In the genomic region with DNA sequence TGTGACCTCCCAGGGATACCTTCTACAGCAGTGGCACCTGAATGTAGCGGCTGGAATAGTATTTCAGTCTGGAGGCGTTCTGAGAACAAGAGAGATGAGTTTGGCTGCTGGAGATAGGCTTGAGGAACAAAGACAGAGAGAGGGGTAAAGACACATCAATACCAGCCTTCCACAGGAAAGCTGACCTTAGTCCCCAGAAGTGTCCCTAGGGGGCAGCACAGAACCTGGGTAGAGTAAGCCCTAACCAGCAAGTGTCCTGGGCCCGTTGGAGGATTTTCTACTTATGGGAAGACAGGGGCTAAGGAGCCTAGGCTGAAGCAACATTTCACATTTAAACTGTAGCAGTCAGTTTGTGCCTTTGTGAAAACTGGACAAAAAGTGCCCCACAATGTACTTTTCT, we compare ENCODE assay signal across 10 mouse cellular contexts. TPM values are rescaled to one million over a fixed set of nuclear protein-coding genes. Genes with fewer than 3 reads are reported as not detected.
DNase-seq lines count a peak whose midpoint lies in the region; ATAC-seq and TF ChIP-seq lines count a peak whose summit lies in the region.
"Had no signal": no experiment of that assay in that cellular context is flagged by ENCODE, and none has a peak within 500 bp of the region (broad histone marks: within the 10 kb centered on the region; RNA-seq: fewer than 3 reads in every experiment).

No protein-coding gene starts in this region.

- intact Hi-C loops in heart, adult 2 months (cut with DNase I), result no loop called here

- no peak for DNase-seq in heart, adult 2 months
- no peak for DNase-seq in heart, adult 18-20 months
- peak in 1 of 2 experiments; percentile 21 for DNase-seq in spleen, adult 2 months (ENCODE audit: low read depth in 1 of 2, low spot score in 2 of 2)
- no peak for DNase-seq in spleen, adult 12 weeks (ENCODE audit: low spot score)
- DNase-seq in liver, embryonic 14.5 days (ENCODE audit: low read depth in 3 of 3, low spot score in 3 of 3), result no peak
- peak; percentile 16 to 21 for DNase-seq in thymus, postnatal 36 days
- DNase-seq in gastrocnemius, adult 18-20 months (ENCODE audit: low spot score), result no peak
- DNase-seq in layer of hippocampus, postnatal 36 days, result no peak

- no peak for ATAC-seq in liver, embryonic 14.5 days (ENCODE audit: insufficient read depth)

- TF ChIP-seq CTCF in heart, adult 2 months (IDR thresholded peaks at IDR 0.05), result peak; percentile 34
- TF ChIP-seq CTCF in spleen, adult 2 months (IDR thresholded peaks at IDR 0.05; ENCODE audit: extremely low read depth, insufficient read depth, insufficient read length, insufficient replicate concordance), result peak; percentile 30; the same call in 1 of the 2 replicates
- peak; percentile 54 for TF ChIP-seq CTCF in liver, embryonic 14.5 days (IDR thresholded peaks at IDR 0.05; ENCODE audit: low read depth)

- no peak for TF ChIP-seq POLR2A in heart, adult 2 months (IDR thresholded peaks at IDR 0.05; ENCODE audit: insufficient read depth, low read depth, low read length)
- no peak for TF ChIP-seq POLR2A in spleen, adult 2 months (IDR thresholded peaks at IDR 0.05; ENCODE audit: low read depth, low read length)

- H3K36me3 ChIP-seq in heart, adult 2 months (ENCODE audit: control insufficient read depth, insufficient read depth, low read length), result no peaks in the 10 kb centered on the region
- no peaks in the 10 kb centered on the region for H3K36me3 ChIP-seq in spleen, adult 2 months (ENCODE audit: control insufficient read depth, insufficient read depth, low read length)
- no peaks in the 10 kb centered on the region for H3K36me3 ChIP-seq in liver, embryonic 14.5 days (replicated peaks; ENCODE audit: control insufficient read depth, insufficient read depth, low read depth)
- H3K36me3 ChIP-seq: forebrain, embryonic 10.5 days; neural tube, embryonic 13.5 days had no signal

- no peaks in the 10 kb centered on the region for H3K4me1 ChIP-seq in heart, adult 2 months (ENCODE audit: control insufficient read depth, insufficient read depth, low read length)
- no peaks in the 10 kb centered on the region for H3K4me1 ChIP-seq in spleen, adult 2 months (ENCODE audit: control insufficient read depth, insufficient read depth, insufficient read length)
- H3K4me1 ChIP-seq in liver, embryonic 14.5 days (replicated peaks; ENCODE audit: control insufficient read depth in 2 of 2, insufficient read depth in 2 of 2, low read length in 1 of 2), result no peaks in the 10 kb centered on the region
- H3K4me1 ChIP-seq: forebrain, embryonic 10.5 days; neural tube, embryonic 13.5 days had no signal

- H3K79me2 ChIP-seq in heart, adult 2 months (replicated peaks; ENCODE audit: control insufficient read depth, insufficient read depth, low read length), result no peaks in the 10 kb centered on the region

- H3K27me3 ChIP-seq in heart, adult 2 months (ENCODE audit: control insufficient read depth, insufficient read depth, low read length), result no peaks in the 10 kb centered on the region
- H3K27me3 ChIP-seq in spleen, adult 2 months (ENCODE audit: control insufficient read depth, insufficient read depth, low read length), result no peaks in the 10 kb centered on the region
- no peaks in the 10 kb centered on the region for H3K27me3 ChIP-seq in liver, embryonic 14.5 days (ENCODE audit: control insufficient read depth, insufficient read depth, low read length)
- H3K27me3 ChIP-seq: neural tube, embryonic 13.5 days had no signal

- H3K9ac ChIP-seq in heart, adult 2 months (ENCODE audit: low read depth, low read length), result no peak overlapping the region
- no peak overlapping the region for H3K9ac ChIP-seq in liver, embryonic 14.5 days (replicated peaks)
- H3K9ac ChIP-seq: neural tube, embryonic 13.5 days had no signal

- 75% methylated on average over 3 of the region's 3 CpGs for WGBS in heart, adult 2 months
- WGBS in spleen, adult 2 months, result 72% methylated on average over 3 of the region's 3 CpGs
- WGBS in liver, embryonic 14.5 days (ENCODE audit: insufficient replicate concordance), result 66% methylated on average over 3 of the region's 3 CpGs

- no peaks in the 10 kb centered on the region for H3K9me3 ChIP-seq in liver, embryonic 14.5 days (ENCODE audit: control insufficient read depth, low read length)
- H3K9me3 ChIP-seq: forebrain, embryonic 10.5 days; neural tube, embryonic 13.5 days had no signal

- no peak overlapping the region for H3K27ac ChIP-seq in heart, adult 2 months
- H3K27ac ChIP-seq in spleen, adult 2 months (ENCODE audit: insufficient read depth, low read length), result no peak overlapping the region
- no peak overlapping the region for H3K27ac ChIP-seq in liver, embryonic 14.5 days
- H3K27ac ChIP-seq: forebrain, embryonic 10.5 days; neural tube, embryonic 13.5 days had no signal

- H3K4me2 ChIP-seq in liver, embryonic 14.5 days (ENCODE audit: low read depth), result no peak overlapping the region
- H3K4me2 ChIP-seq: neural tube, embryonic 13.5 days had no signal

- TF ChIP-seq EP300 in heart, adult 2 months (IDR thresholded peaks at IDR 0.05; ENCODE audit: insufficient read depth, low read depth, low read length), result no peak
- TF ChIP-seq EP300 in liver, embryonic 14.5 days (IDR thresholded peaks at IDR 0.05; ENCODE audit: low read depth), result no peak

- no peak overlapping the region for H3K4me3 ChIP-seq in heart, adult 2 months
- no peak overlapping the region for H3K4me3 ChIP-seq in spleen, adult 2 months (ENCODE audit: extremely low read depth, insufficient read depth, insufficient read length)
- no peak overlapping the region for H3K4me3 ChIP-seq in liver, embryonic 14.5 days (ENCODE audit: insufficient read depth in 1 of 2, low read depth in 2 of 2, low read length in 2 of 2)
- H3K4me3 ChIP-seq: forebrain, embryonic 10.5 days; neural tube, embryonic 13.5 days had no signal

RNA-seq across cellular contexts. Expression of a gene that starts 12.5 kb away (rescaled TPM):
- under 1 TPM; 0.21 to 0.43 TPM for total RNA-seq in heart, adult 2 months (2021)
- polyA plus RNA-seq in heart, adult 2 months (2012; rRNA removed), result 0.23 and 0.33 TPM in 2 replicates
- total RNA-seq in heart, adult 18-20 months (2021), result under 1 TPM; 0.21 to 0.37 TPM
- polyA plus RNA-seq in spleen, adult 2 months (2012; rRNA removed), result 0.07 and 0.12 TPM in 2 replicates
- 0.01 TPM in 2 replicates for polyA plus RNA-seq in liver, embryonic 14.5 days (2012; rRNA removed)
- polyA plus RNA-seq in liver, embryonic 14.5 days (2014; fragmentation: Nextera tagmentation; extraction: Ambion mirVana), result 0.08 TPM in 1 of 2 replicates, not detected in the other
- total RNA-seq in gastrocnemius, adult 18-20 months (2021), result under 1 TPM in 1 of 2 experiments, not detected in 1; 0.31 TPM
- total RNA-seq in layer of hippocampus, postnatal 36 days (2021), result 1 to 10 TPM in 1 of 2 experiments, under 1 TPM in 1; 0.92 to 2.4 TPM

RNA-seq across cellular contexts. Expression of a gene that starts 13.3 kb away (rescaled TPM):
- under 1 TPM; 0.52 to 0.84 TPM for total RNA-seq in heart, adult 2 months (2021)
- polyA plus RNA-seq in heart, adult 2 months (2012; rRNA removed), result 5.9 and 6.7 TPM in 2 replicates
- total RNA-seq in heart, adult 18-20 months (2021), result 1 to 10 TPM; 1.3 to 1.4 TPM
- polyA plus RNA-seq in spleen, adult 2 months (2012; rRNA removed), result 2.0 and 2.9 TPM in 2 replicates
- 0.09 and 0.13 TPM in 2 replicates for polyA plus RNA-seq in liver, embryonic 14.5 days (2012; rRNA removed)
- not detected in 2 replicates for polyA plus RNA-seq in liver, embryonic 14.5 days (2014; fragmentation: Nextera tagmentation; extraction: Ambion mirVana)
- total RNA-seq in gastrocnemius, adult 18-20 months (2021), result not detected
- total RNA-seq in layer of hippocampus, postnatal 36 days (2021), result 10 to 100 TPM; 68.7 to 69.0 TPM

Comparison
In these comparisons a context has a peak if more than half of its experiments do, and no peak if none do; other contexts are left out.
1. DNase-seq: peak in thymus, postnatal 36 days (2 of 2); none in heart, adult 2 months (0 of 2), heart, adult 18-20 months (0 of 2), spleen, adult 12 weeks (single experiment), liver, embryonic 14.5 days (0 of 3), gastrocnemius, adult 18-20 months (single experiment) and layer of hippocampus, postnatal 36 days (0 of 2).
2. RNA of a gene that starts 13.3 kb away (total RNA-seq): 68.7 to 69.0 TPM in layer of hippocampus, postnatal 36 days; 1.3 to 1.4 TPM in heart, adult 18-20 months, 0.52 to 0.84 TPM in heart, adult 2 months and not detected in gastrocnemius, adult 18-20 months; every median in the first group is over 10 times any median in the second.
3. Peak in every context shown above with its lines, with median percentiles within 50 percentile points of each other: CTCF ChIP-seq.